Mouse (Mus musculus) myocyte (in vitro differentiated cells): ENCODE results near the gene Faf1. TPM values are rescaled to one million over a fixed set of nuclear protein-coding genes. Genes with fewer than 3 reads are reported as not detected.

Source experiments
- H3K27me3 ChIP-seq: one replicate; pipeline ENCODE4 v1.6.1; 2011; ENCODE audit not compliant: control insufficient read depth, insufficient read depth, insufficient read length
- H3K36me3 ChIP-seq: one replicate; pipeline ENCODE4 v1.6.1; 2011; ENCODE audit not compliant: control insufficient read depth, insufficient read depth
- H3K4me2 ChIP-seq: one replicate; pipeline ENCODE4 v1.6.1; 2011; ENCODE audit warnings: low read depth, control low read depth
- H3K4me3 ChIP-seq: one replicate; pipeline ENCODE4 v1.5.1; 2011; ENCODE audit warnings: mild to moderate bottlenecking, control low read depth, moderate library complexity
- H3K79me2 ChIP-seq: one replicate; pipeline ENCODE4 v1.6.1; 2011; ENCODE audit not compliant: control insufficient read depth, insufficient read depth
- H3ac ChIP-seq: one replicate; pipeline ENCODE4 v1.6.1; 2011; ENCODE audit not compliant: control insufficient read depth, insufficient read length
- CEBPB ChIP-seq: IDR thresholded peaks from 2 replicates; pipeline ENCODE4 v1.6.1; 2011; ENCODE audit warnings: mild to moderate bottlenecking, moderate library complexity; ENCODE audit not compliant: poor library complexity, insufficient read depth, severe bottlenecking
- E2F4 ChIP-seq: IDR thresholded peaks from one replicate; pipeline ENCODE4 v1.6.1; 2011; ENCODE audit warnings: mild to moderate bottlenecking, control low read depth, moderate library complexity; ENCODE audit not compliant: insufficient read depth
- MAX ChIP-seq: IDR thresholded peaks from one replicate; pipeline ENCODE4 v1.6.1; 2011; ENCODE audit warnings: low read depth, mild to moderate bottlenecking, control low read depth
- MYOD1 ChIP-seq, 3 experiments: IDR thresholded peaks; one replicate each; pipeline ENCODE4 v1.6.1; 2011; ENCODE audit warnings: control low read depth in 2 of 3, low read depth in 2 of 3, mild to moderate bottlenecking in 2 of 3, moderate library complexity in 1 of 3; ENCODE audit not compliant: insufficient read length in 2 of 3, control insufficient read depth in 1 of 3
- MYOG ChIP-seq, 3 experiments: IDR thresholded peaks; one replicate each; pipeline ENCODE4 v1.6.1; 2011; ENCODE audit warnings: control low read depth in 2 of 3, low read depth in 2 of 3, mild to moderate bottlenecking in 2 of 3; ENCODE audit not compliant: insufficient read length in 2 of 3, control insufficient read depth in 1 of 3, insufficient read depth in 1 of 3
- POLR2A ChIP-seq: IDR thresholded peaks from one replicate; pipeline ENCODE4 v1.6.1; 2011; ENCODE audit warnings: low read depth, mild to moderate bottlenecking, control low read depth, moderate library complexity; ENCODE audit not compliant: insufficient read length
- POLR2AphosphoS2 ChIP-seq: IDR thresholded peaks from one replicate; pipeline ENCODE4 v1.6.1; 2011; ENCODE audit warnings: low read depth, control low read depth; ENCODE audit not compliant: insufficient read length
- REST ChIP-seq: IDR thresholded peaks from one replicate; pipeline ENCODE4 v1.6.1; 2011; ENCODE audit warnings: mild to moderate bottlenecking, control low read depth, moderate library complexity; ENCODE audit not compliant: insufficient read depth, insufficient read length
- SRF ChIP-seq: IDR thresholded peaks from one replicate; pipeline ENCODE4 v1.6.1; 2011; ENCODE audit warnings: low read depth; ENCODE audit not compliant: control insufficient read depth, insufficient read length
- TCF12 ChIP-seq: IDR thresholded peaks from one replicate; pipeline ENCODE4 v1.6.1; 2011; ENCODE audit warnings: mild to moderate bottlenecking, control low read depth; ENCODE audit not compliant: poor library complexity, insufficient read depth, severe bottlenecking
- TCF3 ChIP-seq: IDR thresholded peaks from one replicate; pipeline ENCODE4 v1.6.1; 2011; ENCODE audit warnings: low read depth, control low read depth; ENCODE audit not compliant: insufficient read length
- USF1 ChIP-seq: IDR thresholded peaks from one replicate; pipeline ENCODE4 v1.6.1; 2011; ENCODE audit warnings: low read depth, mild to moderate bottlenecking, control low read depth, moderate library complexity
- polyA plus RNA-seq: library from polyadenylated mRNA; unstranded; fragments of >200 nt; fragmentation: generic; extraction: Trizol; gene quantifications from one replicate; pipeline ENCODE4 v1.2.1, GENCODE M21; 2012; ENCODE audit warnings: missing spikeins

Faf1 gene
- polyA plus RNA-seq, 1 experiment: 30.1 TPM

GRCm38 (mm10) chr4:109759901-109760300 lies 83.5 kb downstream of the Faf1 start:
- Histone ChIP-seq H3ac (no peak overlapping the region), H3K4me3 (no peak overlapping the region), H3K4me2 (no peak overlapping the region), H3K27me3 (no peaks in the 10 kb centered on the region), H3K36me3 (peaks cover 14% of the 10 kb centered on the region), H3K79me2 (no peaks in the 10 kb centered on the region)
- no peak for TF ChIP-seq POLR2AphosphoS2
- no peak for TF ChIP-seq E2F4
- TF ChIP-seq POLR2A: no peak
- TF ChIP-seq MYOD1 (IDR thresholded peaks at IDR 0.05; ENCODE audit: control insufficient read depth in 1 of 3, insufficient read length in 2 of 3, low read depth in 2 of 3): no peak
- no peak for TF ChIP-seq SRF
- no peak for TF ChIP-seq USF1
- no peak for TF ChIP-seq REST
- no peak for TF ChIP-seq MAX
- no peak for TF ChIP-seq MYOG (IDR thresholded peaks at IDR 0.05; ENCODE audit: control insufficient read depth in 1 of 3, insufficient read depth in 1 of 3, insufficient read length in 2 of 3, low read depth in 2 of 3)

DNA sequence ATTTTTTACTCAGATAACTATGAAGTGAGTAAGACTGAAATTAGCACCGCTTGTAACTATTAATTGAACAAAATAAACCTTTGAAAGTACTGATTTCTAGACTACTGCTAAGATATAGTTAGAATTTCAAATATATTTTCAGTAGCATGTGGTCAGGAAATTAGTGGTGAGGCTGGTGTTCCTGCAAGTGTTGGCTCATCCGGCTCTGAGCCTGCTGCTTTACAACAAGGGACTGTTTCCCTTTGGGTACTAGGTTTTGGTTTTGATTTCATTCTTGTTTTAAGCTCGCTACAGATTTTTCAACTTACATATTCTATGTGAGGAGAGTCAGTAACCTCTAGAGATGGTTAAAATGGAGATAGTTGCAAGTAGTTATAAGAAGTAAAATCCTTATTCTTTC lies 84.1 kb downstream of the Faf1 start:
- TF ChIP-seq USF1 (no peak), MAX (no peak), TCF12 (no peak), POLR2A (no peak), POLR2AphosphoS2 (no peak), E2F4 (no peak), TCF3 (no peak), REST (no peak), MYOD1 (IDR thresholded peaks at IDR 0.05; ENCODE audit: control insufficient read depth in 1 of 3, insufficient read length in 2 of 3, low read depth in 2 of 3) (no peak), MYOG (IDR thresholded peaks at IDR 0.05; ENCODE audit: control insufficient read depth in 1 of 3, insufficient read depth in 1 of 3, insufficient read length in 2 of 3, low read depth in 2 of 3) (no peak), CEBPB (no peak), SRF (no peak)
- Histone ChIP-seq H3K27me3 (no peaks in the 10 kb centered on the region), H3K4me3 (no peak overlapping the region), H3ac (no peak overlapping the region), H3K79me2 (no peaks in the 10 kb centered on the region), H3K4me2 (no peak overlapping the region), H3K36me3 (peaks cover 17% of the 10 kb centered on the region)

GRCm38 (mm10) chr4:109762768-109763501 lies 86.5 kb downstream of the Faf1 start:
- no peaks in the 10 kb centered on the region for H3K79me2 ChIP-seq
- no peak overlapping the region for H3K4me3 ChIP-seq
- no peak overlapping the region for H3ac ChIP-seq
- no peaks in the 10 kb centered on the region for H3K27me3 ChIP-seq
- TF ChIP-seq REST (no peak), E2F4 (no peak), USF1 (no peak), MYOG (IDR thresholded peaks at IDR 0.05; ENCODE audit: control insufficient read depth in 1 of 3, insufficient read depth in 1 of 3, insufficient read length in 2 of 3, low read depth in 2 of 3) (no peak), TCF3 (no peak)
- peaks cover 10% of the 10 kb centered on the region for H3K36me3 ChIP-seq
- H3K4me2 ChIP-seq: no peak overlapping the region

GRCm38 (mm10) chr4:109769071-109769470 lies 92.7 kb downstream of the Faf1 start:
- Histone ChIP-seq H3K4me2 (no peak overlapping the region), H3K4me3 (no peak overlapping the region), H3K79me2 (no peaks in the 10 kb centered on the region), H3K27me3 (no peaks in the 10 kb centered on the region), H3K36me3 (peaks cover 5% of the 10 kb centered on the region), H3ac (no peak overlapping the region)
- TF ChIP-seq POLR2A (no peak), USF1 (no peak), POLR2AphosphoS2 (no peak), TCF12 (no peak), MYOD1 (IDR thresholded peaks at IDR 0.05; ENCODE audit: control insufficient read depth in 1 of 3, insufficient read length in 2 of 3, low read depth in 2 of 3) (no peak), REST (no peak), TCF3 (no peak), CEBPB (no peak), MAX (no peak), SRF (no peak)

GRCm38 (mm10) chr4:109782577-109783114 lies 106.3 kb downstream of the Faf1 start:
- Histone ChIP-seq H3K27me3 (no peaks in the 10 kb centered on the region), H3K4me2 (no peak overlapping the region), H3K79me2 (no peaks in the 10 kb centered on the region), H3K36me3 (no peaks in the 10 kb centered on the region), H3K4me3 (no peak overlapping the region), H3ac (no peak overlapping the region)
- TF ChIP-seq MYOD1 (IDR thresholded peaks at IDR 0.05; ENCODE audit: control insufficient read depth in 1 of 3, insufficient read length in 2 of 3, low read depth in 2 of 3): no peak
- no peak for TF ChIP-seq MAX
- TF ChIP-seq USF1: no peak
- TF ChIP-seq MYOG (IDR thresholded peaks at IDR 0.05; ENCODE audit: control insufficient read depth in 1 of 3, insufficient read depth in 1 of 3, insufficient read length in 2 of 3, low read depth in 2 of 3): no peak
- no peak for TF ChIP-seq E2F4
- TF ChIP-seq CEBPB: no peak
- TF ChIP-seq TCF3: no peak
- no peak for TF ChIP-seq REST
- TF ChIP-seq POLR2AphosphoS2: no peak
- TF ChIP-seq TCF12: no peak
- no peak for TF ChIP-seq SRF
- TF ChIP-seq POLR2A: no peak
